Mouse (Mus musculus): ENCODE measurements around the gene Prpf19. TPM values are rescaled to one million over a fixed set of nuclear protein-coding genes. Genes with fewer than 3 reads are reported as not detected.

Gene Prpf19
- total and polyA plus RNA-seq, 3 experiments: 216 to 432 (median 243) TPM

- Histone ChIP-seq H3K27ac (no peak within 1 kb of the TSS), H3K79me2 (replicated peaks; ENCODE audit: control insufficient read depth, insufficient read depth, low read length) (no peaks in the 10 kb centered on the region), H3K4me3 (no peak within 1 kb of the TSS), H3K4me1 (ENCODE audit: control insufficient read depth, insufficient read depth, low read length) (no peaks in the 10 kb centered on the region), H3K27me3 (ENCODE audit: control insufficient read depth, insufficient read depth, low read length) (no peaks in the 10 kb centered on the region), H3K9ac (ENCODE audit: low read depth, low read length) (no peak within 1 kb of the TSS), H3K36me3 (ENCODE audit: control insufficient read depth, insufficient read depth, low read length) (no peaks in the 10 kb centered on the region)
- intact Hi-C loops (cut with DNase I): no loop called here
- DNase-seq: no peak
- TF ChIP-seq CTCF (IDR thresholded peaks at IDR 0.05) (no peak), EP300 (IDR thresholded peaks at IDR 0.05; ENCODE audit: insufficient read depth, low read depth, low read length) (no peak), POLR2A (IDR thresholded peaks at IDR 0.05; ENCODE audit: insufficient read depth, low read depth, low read length) (no peak)
- WGBS: 69% methylated on average over 2 of the region's 2 CpGs
Measured at GRCm38 (mm10) chr19:10920532-10920931, 25.5 kb downstream of the Prpf19 start, which contains the start of gene Zp1. Zp1 (minus strand) TSS chr19:10920632.

DNA sequence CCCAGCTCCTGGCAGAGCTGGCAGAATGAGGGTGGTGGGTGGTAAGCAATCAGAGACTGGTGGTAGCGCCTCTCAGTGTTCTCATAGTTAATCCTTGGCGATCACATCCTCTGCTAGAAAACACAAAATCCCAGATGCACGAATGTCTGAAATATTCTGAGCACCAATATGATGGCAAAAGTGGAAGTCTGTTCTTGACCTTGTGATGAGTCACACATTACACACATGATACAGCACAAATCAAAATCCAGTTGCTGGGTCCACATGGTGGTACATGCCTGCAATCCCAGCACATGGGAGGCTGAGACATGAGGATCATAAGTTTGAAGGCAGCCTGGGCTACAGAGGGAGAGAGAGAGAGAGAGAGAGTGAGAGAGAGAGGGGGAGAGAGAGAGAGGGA, 26.0 kb downstream of the Prpf19 start:
- H3K36me3 ChIP-seq (ENCODE audit: control insufficient read depth, insufficient read depth, low read length): no peaks in the 10 kb centered on the region

DNA sequence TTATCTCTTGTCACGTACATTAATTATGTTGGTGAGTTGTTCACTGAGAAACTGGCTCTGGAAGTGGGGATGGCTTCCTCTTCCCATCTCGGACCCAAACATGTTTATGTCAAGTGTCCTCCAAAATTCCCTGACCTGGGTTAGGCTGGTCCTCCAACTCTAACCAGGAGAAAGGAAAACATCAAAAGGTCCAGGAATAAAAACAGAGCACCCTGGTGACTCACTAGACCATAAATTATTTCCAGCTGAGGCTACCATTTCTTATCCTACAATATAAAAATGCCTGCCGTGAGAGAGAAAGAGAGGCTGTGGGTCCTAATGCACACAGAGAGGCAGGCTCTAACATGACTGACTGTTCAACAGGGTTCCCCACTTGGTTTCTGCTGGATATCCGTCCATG, 29.2 kb downstream of the Prpf19 start:
- TF ChIP-seq CTCF (IDR thresholded peaks at IDR 0.05) (no peak), EP300 (IDR thresholded peaks at IDR 0.05; ENCODE audit: insufficient read depth, low read depth, low read length) (no peak), POLR2A (IDR thresholded peaks at IDR 0.05; ENCODE audit: insufficient read depth, low read depth, low read length) (no peak)
- no peak for DNase-seq
- WGBS: 51% methylated on average over 4 of the region's 4 CpGs
- H3K79me2 ChIP-seq (replicated peaks; ENCODE audit: control insufficient read depth, insufficient read depth, low read length): no peaks in the 10 kb centered on the region
- no peak overlapping the region for H3K9ac ChIP-seq (ENCODE audit: low read depth, low read length)
- H3K27ac ChIP-seq: no peak overlapping the region
- H3K36me3 ChIP-seq (ENCODE audit: control insufficient read depth, insufficient read depth, low read length): no peaks in the 10 kb centered on the region
- intact Hi-C loops (cut with DNase I): no loop called here
- H3K27me3 ChIP-seq (ENCODE audit: control insufficient read depth, insufficient read depth, low read length): no peaks in the 10 kb centered on the region
- no peak overlapping the region for H3K4me3 ChIP-seq
- H3K4me1 ChIP-seq (ENCODE audit: control insufficient read depth, insufficient read depth, low read length): no peaks in the 10 kb centered on the region

More for the DNA sequence above, 26.0 kb downstream of the Prpf19 start:
- no peak overlapping the region for H3K9ac ChIP-seq (ENCODE audit: low read depth, low read length)
- no peaks in the 10 kb centered on the region for H3K4me1 ChIP-seq (ENCODE audit: control insufficient read depth, insufficient read depth, low read length)
- no peak for DNase-seq
- H3K27me3 ChIP-seq (ENCODE audit: control insufficient read depth, insufficient read depth, low read length): no peaks in the 10 kb centered on the region
- H3K27ac ChIP-seq: no peak overlapping the region
- no peaks in the 10 kb centered on the region for H3K79me2 ChIP-seq (replicated peaks; ENCODE audit: control insufficient read depth, insufficient read depth, low read length)
- 70% methylated on average over 3 of the region's 3 CpGs for WGBS
- no peak for TF ChIP-seq CTCF (IDR thresholded peaks at IDR 0.05)
- no peak for TF ChIP-seq POLR2A (IDR thresholded peaks at IDR 0.05; ENCODE audit: insufficient read depth, low read depth, low read length)
- no peak for TF ChIP-seq EP300 (IDR thresholded peaks at IDR 0.05; ENCODE audit: insufficient read depth, low read depth, low read length)
- no peak overlapping the region for H3K4me3 ChIP-seq
- intact Hi-C loops (cut with DNase I): no loop called here

GRCm38 (mm10) chr19:10926123-10926621, 31.1 kb downstream of the Prpf19 start:
- WGBS: 50% methylated on average over 6 of the region's 6 CpGs
- H3K79me2 ChIP-seq (replicated peaks; ENCODE audit: control insufficient read depth, insufficient read depth, low read length): no peaks in the 10 kb centered on the region
- H3K4me3 ChIP-seq: no peak overlapping the region
- no peak overlapping the region for H3K9ac ChIP-seq (ENCODE audit: low read depth, low read length)
- peak overlapping the region; percentile 7; the same call in 1 of the 2 replicates for H3K27ac ChIP-seq
- intact Hi-C loops (cut with DNase I): no loop called here
- TF ChIP-seq EP300 (IDR thresholded peaks at IDR 0.05; ENCODE audit: insufficient read depth, low read depth, low read length): no peak
- no peak for TF ChIP-seq CTCF (IDR thresholded peaks at IDR 0.05)
- no peak for TF ChIP-seq POLR2A (IDR thresholded peaks at IDR 0.05; ENCODE audit: insufficient read depth, low read depth, low read length)
- no peak for DNase-seq
- no peaks in the 10 kb centered on the region for H3K36me3 ChIP-seq (ENCODE audit: control insufficient read depth, insufficient read depth, low read length)
- no peaks in the 10 kb centered on the region for H3K4me1 ChIP-seq (ENCODE audit: control insufficient read depth, insufficient read depth, low read length)
- no peaks in the 10 kb centered on the region for H3K27me3 ChIP-seq (ENCODE audit: control insufficient read depth, insufficient read depth, low read length)

DNA sequence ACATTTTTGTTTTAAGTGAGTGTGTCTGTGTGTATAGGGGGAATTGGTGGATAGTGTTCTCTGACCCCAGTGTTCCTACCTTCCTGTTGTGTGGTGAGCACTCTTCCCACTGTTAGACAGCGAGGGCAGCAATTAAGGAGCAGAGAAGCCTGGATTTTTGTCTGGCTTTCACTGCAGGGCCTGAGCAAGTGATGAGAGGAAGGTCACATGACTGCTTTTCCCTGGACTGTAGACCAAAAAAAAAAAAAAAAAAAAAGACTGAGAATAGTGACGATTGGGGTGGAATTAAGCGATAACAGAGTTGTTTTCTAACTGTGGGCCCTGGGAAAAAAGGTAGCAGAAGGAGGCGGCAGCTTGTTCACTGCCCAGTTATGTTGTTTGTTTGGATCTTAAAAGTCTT, 31.6 kb downstream of the Prpf19 start:
- no peak overlapping the region for H3K9ac ChIP-seq (ENCODE audit: low read depth, low read length)
- no peaks in the 10 kb centered on the region for H3K79me2 ChIP-seq (replicated peaks; ENCODE audit: control insufficient read depth, insufficient read depth, low read length)
- no peak for DNase-seq
- intact Hi-C loops (cut with DNase I): no loop called here
- no peaks in the 10 kb centered on the region for H3K36me3 ChIP-seq (ENCODE audit: control insufficient read depth, insufficient read depth, low read length)
- 34% methylated on average over 4 of the region's 4 CpGs for WGBS
- no peaks in the 10 kb centered on the region for H3K4me1 ChIP-seq (ENCODE audit: control insufficient read depth, insufficient read depth, low read length)
- no peak overlapping the region for H3K4me3 ChIP-seq
- H3K27ac ChIP-seq: peak overlapping the region; percentile 7; the same call in 1 of the 2 replicates
- no peaks in the 10 kb centered on the region for H3K27me3 ChIP-seq (ENCODE audit: control insufficient read depth, insufficient read depth, low read length)
- TF ChIP-seq EP300 (IDR thresholded peaks at IDR 0.05; ENCODE audit: insufficient read depth, low read depth, low read length): no peak
- no peak for TF ChIP-seq CTCF (IDR thresholded peaks at IDR 0.05)
- no peak for TF ChIP-seq POLR2A (IDR thresholded peaks at IDR 0.05; ENCODE audit: insufficient read depth, low read depth, low read length)

GRCm38 (mm10) chr19:10930641-10931040, 35.6 kb downstream of the Prpf19 start:
- 79% methylated on average over 2 of the region's 2 CpGs for whole genome bisulfite sequencing
- no peaks in the 10 kb centered on the region for H3K27me3 ChIP-seq (ENCODE audit: control insufficient read depth, insufficient read depth, low read length)
- H3K36me3 ChIP-seq (ENCODE audit: control insufficient read depth, insufficient read depth, low read length): no peaks in the 10 kb centered on the region
- intact Hi-C loops (cut with DNase I): no loop called here
- no peak overlapping the region for H3K9ac ChIP-seq (ENCODE audit: low read depth, low read length)
- no peaks in the 10 kb centered on the region for H3K79me2 ChIP-seq (replicated peaks; ENCODE audit: control insufficient read depth, insufficient read depth, low read length)
- no peaks in the 10 kb centered on the region for H3K4me1 ChIP-seq (ENCODE audit: control insufficient read depth, insufficient read depth, low read length)
- TF ChIP-seq CTCF (IDR thresholded peaks at IDR 0.05): no peak
- no peak for TF ChIP-seq POLR2A (IDR thresholded peaks at IDR 0.05; ENCODE audit: insufficient read depth, low read depth, low read length)
- TF ChIP-seq EP300 (IDR thresholded peaks at IDR 0.05; ENCODE audit: insufficient read depth, low read depth, low read length): no peak
- H3K4me3 ChIP-seq: no peak overlapping the region
- no peak for DNase-seq
- H3K27ac ChIP-seq: no peak overlapping the region
